Mouse (Mus musculus): ENCODE data around the gene Ppp1r36.

GRCm38 (mm10) chr12:76392979-76393378, 24.4 kb upstream of the Ppp1r36 start:
- TF ChIP-seq CTCF (IDR thresholded peaks at IDR 0.05; ENCODE audit: extremely low read depth, insufficient read length, insufficient replicate concordance, low read depth, low read length) (no peak), POLR2A (IDR thresholded peaks at IDR 0.05; ENCODE audit: low read depth, low read length) (no peak)

Measured in small intestine, adult 2 months (tissue).